Mouse (Mus musculus) G1E (cell line): ENCODE data around the gene Evi2a. TPM values are rescaled to one million over a fixed set of nuclear protein-coding genes. Genes with fewer than 3 reads are reported as not detected.

Source experiments
- ATAC-seq: 2 replicates; pipeline ENCODE4 v1.8.0; 2016; ENCODE audit warnings: mild to moderate bottlenecking; ENCODE audit not compliant: insufficient number of reproducible peaks, poor library complexity, low FRiP score, severe bottlenecking; ENCODE audit errors: extremely low read depth
- DNase-seq: peaks from one replicate; pipeline ENCODE4 v3.0.0; 2012; ENCODE audit warnings: low spot score
- H3K27me3 ChIP-seq: 2 replicates; pipeline ENCODE4 v1.6.1; 2012; ENCODE audit warnings: mild to moderate bottlenecking, low read length, inconsistent platforms; ENCODE audit not compliant: insufficient read depth
- H3K36me3 ChIP-seq: replicated peaks from 2 replicates; pipeline ENCODE3; 2012; ENCODE audit warnings: mild to moderate bottlenecking, inconsistent platforms
- H3K4me1 ChIP-seq: 2 replicates; pipeline ENCODE4 v1.6.1; 2012; ENCODE audit warnings: low read depth, low read length, inconsistent platforms, mixed read lengths; ENCODE audit not compliant: insufficient read depth
- H3K4me3 ChIP-seq: 2 replicates; pipeline ENCODE4 v1.5.1; 2012; ENCODE audit warnings: low read depth, mild to moderate bottlenecking, inconsistent platforms, low read length, moderate library complexity, mixed read lengths
- H3K9me3 ChIP-seq: replicated peaks from 2 replicates; pipeline ENCODE4 v1.6.1; 2012; ENCODE audit warnings: inconsistent platforms
- CTCF ChIP-seq: IDR thresholded peaks from 2 replicates; pipeline ENCODE4 v1.5.1; 2012; ENCODE audit warnings: low read depth, low read length, inconsistent platforms, mixed read lengths
- GATA1 ChIP-seq: IDR thresholded peaks from 2 replicates; pipeline ENCODE4 v1.6.1; 2012; ENCODE audit warnings: borderline replicate concordance, low read length, inconsistent platforms, mixed read lengths
- GATA2 ChIP-seq: IDR thresholded peaks from 2 replicates; pipeline ENCODE4 v1.6.1; 2012; ENCODE audit warnings: low read depth, low read length, inconsistent platforms, borderline replicate concordance
- POLR2AphosphoS5 ChIP-seq: IDR thresholded peaks from 2 replicates; pipeline ENCODE4 v1.6.1; 2012; ENCODE audit warnings: low read depth, low read length, inconsistent platforms; ENCODE audit not compliant: insufficient replicate concordance
- TAL1 ChIP-seq: conservative IDR thresholded peaks from 2 replicates; pipeline ENCODE4 v1.6.1; 2012; ENCODE audit warnings: low read depth, low read length, inconsistent platforms, mixed read lengths
- polyA plus RNA-seq: library from polyadenylated mRNA; stranded (reverse); fragments of >175 nt; gene quantifications from 2 replicates; pipeline ENCODE4 v1.2.3, GENCODE M21; 2012
- total RNA-seq, 2 experiments: library from RNA; stranded (forward) in 1 of 2; stranded (reverse) in 1 of 2; fragments of 200-1000 nt in 1 of 2; fragments of >200 nt in 1 of 2; fragmentation: Nextera tagmentation in 1 of 2; gene quantifications; 2 replicates each; pipeline ENCODE4 v1.2.3; 2014 to 2017

Gene Evi2a
- total and polyA plus RNA-seq, 3 experiments: 0.03 to 1.3 TPM; not detected in 1

GRCm38 (mm10) chr11:79504506-79504905, 25.9 kb downstream of the Evi2a start:
- Histone ChIP-seq H3K4me1 (no peaks in the 10 kb centered on the region), H3K9me3 (no peaks in the 10 kb centered on the region), H3K4me3 (no peak overlapping the region), H3K36me3 (peaks cover 14% of the 10 kb centered on the region), H3K27me3 (no peaks in the 10 kb centered on the region)
- ATAC-seq (no peak), DNase-seq (no peak)
- no peak for TF ChIP-seq GATA1
- TF ChIP-seq POLR2AphosphoS5: no peak
- TF ChIP-seq CTCF: no peak
- no peak for TF ChIP-seq TAL1
- no peak for TF ChIP-seq GATA2

- Histone ChIP-seq H3K36me3 (peaks cover 14% of the 10 kb centered on the region), H3K4me3 (no peak within 1 kb of the TSS), H3K4me1 (no peaks in the 10 kb centered on the region), H3K9me3 (no peaks in the 10 kb centered on the region), H3K27me3 (no peaks in the 10 kb centered on the region)
- TF ChIP-seq TAL1: no peak
- TF ChIP-seq POLR2AphosphoS5: no peak
- no peak for TF ChIP-seq CTCF
- no peak for TF ChIP-seq GATA2
- TF ChIP-seq GATA1: no peak
- ATAC-seq (no peak), DNase-seq (no peak)
Measured at GRCm38 (mm10) chr11:79503845-79504244, 26.6 kb downstream of the Evi2a start, which contains the start of gene Omg. Gene Omg, minus strand, starts transcription at chr11:79504084.

GRCm38 (mm10) chr11:79502917-79503316, 27.5 kb downstream of the Evi2a start:
- TF ChIP-seq CTCF (no peak), POLR2AphosphoS5 (no peak), TAL1 (no peak), GATA1 (no peak), GATA2 (no peak)
- ATAC-seq: no peak

GRCm38 (mm10) chr11:79494976-79495800, 35.2 kb downstream of the Evi2a start:
- no peak for DNase-seq
- Histone ChIP-seq H3K27me3 (no peaks in the 10 kb centered on the region), H3K4me3 (no peak overlapping the region), H3K9me3 (no peaks in the 10 kb centered on the region), H3K36me3 (peaks cover 9% of the 10 kb centered on the region), H3K4me1 (no peaks in the 10 kb centered on the region)
- no peak for ATAC-seq
- TF ChIP-seq TAL1 (no peak), CTCF (no peak), POLR2AphosphoS5 (no peak), GATA2 (no peak), GATA1 (no peak)

More at GRCm38 (mm10) chr11:79502917-79503316, 27.5 kb downstream of the Evi2a start:
- Histone ChIP-seq H3K27me3 (no peaks in the 10 kb centered on the region), H3K4me1 (no peaks in the 10 kb centered on the region), H3K4me3 (no peak overlapping the region), H3K36me3 (peaks cover 14% of the 10 kb centered on the region), H3K9me3 (no peaks in the 10 kb centered on the region)
- DNase-seq: no peak

GRCm38 (mm10) chr11:79484721-79485120, 45.7 kb downstream of the Evi2a start:
- Histone ChIP-seq H3K27me3 (no peaks in the 10 kb centered on the region), H3K9me3 (no peaks in the 10 kb centered on the region), H3K36me3 (peaks cover 41% of the 10 kb centered on the region), H3K4me1 (no peaks in the 10 kb centered on the region), H3K4me3 (no peak overlapping the region)
- ATAC-seq: no peak
- TF ChIP-seq GATA1 (no peak), CTCF (no peak), TAL1 (no peak), GATA2 (no peak), POLR2AphosphoS5 (no peak)
- DNase-seq: no peak

- ATAC-seq (no peak), DNase-seq (no peak)
- no peaks in the 10 kb centered on the region for H3K9me3 ChIP-seq
- no peaks in the 10 kb centered on the region for H3K4me1 ChIP-seq
- H3K36me3 ChIP-seq: peaks cover 41% of the 10 kb centered on the region
- H3K27me3 ChIP-seq: no peaks in the 10 kb centered on the region
- no peak overlapping the region for H3K4me3 ChIP-seq
- no peak for TF ChIP-seq GATA1
- no peak for TF ChIP-seq TAL1
- no peak for TF ChIP-seq CTCF
- TF ChIP-seq POLR2AphosphoS5: no peak
- no peak for TF ChIP-seq GATA2
Measured at GRCm38 (mm10) chr11:79483876-79484528, 46.4 kb downstream of the Evi2a start.
